Mouse (Mus musculus) frontal cortex, postnatal 10 days (tissue): ENCODE data around the gene Kif9.

Experiments used
- DNase-seq, 2 experiments: peaks; one replicate each; pipeline ENCODE4 v3.0.0; 2022; ENCODE audit warnings: low spot score in 2 of 2, mixed read lengths in 1 of 2

Kif9 gene

GRCm38 (mm10) chr9:110529002-110529737 is 52.4 kb downstream of the Kif9 start:
- no peak for DNase-seq

GRCm38 (mm10) chr9:110530650-110531049 is 53.9 kb downstream of the Kif9 start:
- no peak for DNase-seq

- DNase-seq: no peak
Measured at GRCm38 (mm10) chr9:110531151-110531791, 54.5 kb downstream of the Kif9 start.

- peak; percentile 93 to 94 for DNase-seq
Measured at GRCm38 (mm10) chr9:110531914-110532489, 55.2 kb downstream of the Kif9 start.

- DNase-seq: peak; percentile 48 to 64
Measured at GRCm38 (mm10) chr9:110532538-110533291, 56.0 kb downstream of the Kif9 start, which contains the start of gene Setd2. Setd2 (plus strand) TSS chr9:110532597.

GRCm38 (mm10) chr9:110533645-110534044 is 56.9 kb downstream of the Kif9 start:
- no peak for DNase-seq

GRCm38 (mm10) chr9:110535114-110535513 is 58.4 kb downstream of the Kif9 start:
- no peak for DNase-seq

- no peak for DNase-seq
Measured at GRCm38 (mm10) chr9:110536636-110537035, 59.9 kb downstream of the Kif9 start.

- no peak for DNase-seq
Measured at GRCm38 (mm10) chr9:110538511-110538910, 61.8 kb downstream of the Kif9 start.

GRCm38 (mm10) chr9:110541988-110542387 is 65.2 kb downstream of the Kif9 start:
- DNase-seq: no peak

GRCm38 (mm10) chr9:110548261-110548660 is 71.5 kb downstream of the Kif9 start:
- no peak for DNase-seq

GRCm38 (mm10) chr9:110568309-110568708 is 91.6 kb downstream of the Kif9 start:
- DNase-seq: no peak
